Mouse (Mus musculus): ENCODE results near the gene Nudt16l1. TPM values are rescaled to one million over a fixed set of nuclear protein-coding genes. Genes with fewer than 3 reads are reported as not detected.
A peak's percentile ranks its signal among the peaks of the same experiment; 100 is the strongest.

The Nudt16l1 gene
- total and polyA plus RNA-seq, 2 experiments, result 12.2 to 57.0 TPM

DNA sequence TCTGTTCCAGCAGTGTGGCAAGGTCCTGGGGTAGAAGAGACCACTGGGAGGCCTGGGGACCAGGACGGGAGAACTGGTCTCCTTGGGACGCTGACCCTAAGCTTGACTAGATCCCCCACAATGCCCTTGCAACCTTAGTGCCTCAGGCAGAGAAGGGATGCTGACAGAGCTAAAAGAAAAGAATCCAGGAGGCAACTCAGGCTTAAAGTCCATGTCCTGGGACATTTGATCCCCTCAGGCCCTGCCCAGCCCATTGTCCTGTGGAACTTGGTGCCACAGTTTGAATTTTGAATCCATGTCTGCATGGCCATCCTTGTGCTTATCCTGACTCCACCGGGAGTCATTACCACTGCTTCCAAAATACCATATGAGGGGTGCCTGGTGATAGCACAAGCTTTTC is 7.6 kb downstream of the Nudt16l1 start:
- no peak for TF ChIP-seq CTCF (IDR thresholded peaks at IDR 0.05; ENCODE audit: low read depth, low read length)
- no peak for TF ChIP-seq POLR2A (IDR thresholded peaks at IDR 0.05; ENCODE audit: extremely low read depth, insufficient read depth, low read length)
- no peak overlapping the region for H3K27ac ChIP-seq (replicated peaks; ENCODE audit: insufficient read depth, low read depth, low read length)
- no peaks in the 10 kb centered on the region for H3K79me2 ChIP-seq (ENCODE audit: control insufficient read depth, insufficient read depth, low read length)
- no peak overlapping the region for H3K9ac ChIP-seq (ENCODE audit: low read depth, low read length)
- H3K4me3 ChIP-seq (ENCODE audit: insufficient read depth, low read depth, low read length), result no peak overlapping the region
- H3K36me3 ChIP-seq (ENCODE audit: control insufficient read depth, insufficient read depth, low read length), result peaks cover 11% of the 10 kb centered on the region
- WGBS, result 82% methylated on average over 3 of the region's 3 CpGs
- no peaks in the 10 kb centered on the region for H3K27me3 ChIP-seq (ENCODE audit: control insufficient read depth, insufficient read depth, low read length)
- H3K4me1 ChIP-seq (ENCODE audit: control insufficient read depth, insufficient read depth, low read length), result peaks cover 15% of the 10 kb centered on the region
- no peak for DNase-seq (ENCODE audit: extremely low read depth, low read depth, low spot score)

DNA sequence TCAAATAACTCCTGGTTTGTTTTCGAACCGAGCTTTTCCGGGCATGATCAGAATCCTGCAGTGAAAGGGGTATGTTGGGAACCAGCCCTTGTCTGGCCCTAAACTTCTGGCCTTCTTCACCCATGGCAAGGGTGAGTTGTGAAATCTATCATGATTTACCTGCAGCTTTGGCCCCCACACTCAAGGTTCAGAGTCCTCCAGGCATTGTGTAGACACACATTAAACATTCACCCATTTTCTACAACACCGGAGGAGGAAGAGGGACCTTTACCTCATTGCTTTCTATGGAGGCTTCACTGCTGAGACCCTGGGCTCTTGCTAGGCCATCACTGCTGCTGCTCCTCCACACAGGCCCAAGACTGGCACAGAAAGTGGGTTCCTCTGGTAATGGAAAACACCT is 8.8 kb downstream of the Nudt16l1 start:
- H3K79me2 ChIP-seq (ENCODE audit: control insufficient read depth, insufficient read depth, low read length), result no peaks in the 10 kb centered on the region
- H3K4me3 ChIP-seq (ENCODE audit: insufficient read depth, low read depth, low read length), result no peak overlapping the region
- H3K27me3 ChIP-seq (ENCODE audit: control insufficient read depth, insufficient read depth, low read length), result no peaks in the 10 kb centered on the region
- H3K9ac ChIP-seq (ENCODE audit: low read depth, low read length), result no peak overlapping the region
- peak; percentile 47 for DNase-seq (ENCODE audit: extremely low read depth, low read depth, low spot score)
- H3K36me3 ChIP-seq (ENCODE audit: control insufficient read depth, insufficient read depth, low read length), result peaks cover 14% of the 10 kb centered on the region
- H3K4me1 ChIP-seq (ENCODE audit: control insufficient read depth, insufficient read depth, low read length), result peaks cover 15% of the 10 kb centered on the region
- no peak overlapping the region; the same call in 1 of the 2 replicates for H3K27ac ChIP-seq (replicated peaks; ENCODE audit: insufficient read depth, low read depth, low read length)
- WGBS, result 30% methylated on average over 4 of the region's 4 CpGs
- no peak for TF ChIP-seq CTCF (IDR thresholded peaks at IDR 0.05; ENCODE audit: low read depth, low read length)
- no peak for TF ChIP-seq POLR2A (IDR thresholded peaks at IDR 0.05; ENCODE audit: extremely low read depth, insufficient read depth, low read length)

DNA sequence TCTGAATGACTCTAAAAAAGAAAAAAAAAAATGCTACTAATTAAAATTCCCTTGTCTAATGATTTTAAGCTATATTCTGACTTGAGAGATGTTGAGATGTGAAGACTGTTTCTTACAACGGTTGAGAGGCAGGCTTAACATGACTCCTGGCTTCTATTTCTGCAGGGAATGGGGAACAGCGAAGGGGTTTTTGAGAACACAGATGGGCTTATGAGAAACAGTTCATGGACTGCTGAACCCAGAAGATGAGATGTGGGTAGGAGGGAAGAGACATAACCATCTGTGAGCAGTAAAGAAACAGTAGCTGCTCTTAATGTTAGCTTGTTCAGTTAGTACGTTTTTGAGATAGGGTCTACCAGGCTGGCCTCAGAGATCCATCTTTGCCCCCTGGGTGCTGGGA is 18.0 kb downstream of the Nudt16l1 start:
- H3K4me1 ChIP-seq (ENCODE audit: control insufficient read depth, insufficient read depth, low read length), result no peaks in the 10 kb centered on the region
- TF ChIP-seq POLR2A (IDR thresholded peaks at IDR 0.05; ENCODE audit: extremely low read depth, insufficient read depth, low read length), result no peak
- 97% methylated on average over 3 of the region's 3 CpGs for WGBS
- H3K4me3 ChIP-seq (ENCODE audit: insufficient read depth, low read depth, low read length), result no peak overlapping the region
- H3K27ac ChIP-seq (replicated peaks; ENCODE audit: insufficient read depth, low read depth, low read length), result no peak overlapping the region
- H3K27me3 ChIP-seq (ENCODE audit: control insufficient read depth, insufficient read depth, low read length), result no peaks in the 10 kb centered on the region
- peaks cover 35% of the 10 kb centered on the region for H3K36me3 ChIP-seq (ENCODE audit: control insufficient read depth, insufficient read depth, low read length)
- DNase-seq (ENCODE audit: extremely low read depth, low read depth, low spot score), result no peak
- H3K9ac ChIP-seq (ENCODE audit: low read depth, low read length), result no peak overlapping the region
- peaks cover 6% of the 10 kb centered on the region for H3K79me2 ChIP-seq (ENCODE audit: control insufficient read depth, insufficient read depth, low read length)

DNA sequence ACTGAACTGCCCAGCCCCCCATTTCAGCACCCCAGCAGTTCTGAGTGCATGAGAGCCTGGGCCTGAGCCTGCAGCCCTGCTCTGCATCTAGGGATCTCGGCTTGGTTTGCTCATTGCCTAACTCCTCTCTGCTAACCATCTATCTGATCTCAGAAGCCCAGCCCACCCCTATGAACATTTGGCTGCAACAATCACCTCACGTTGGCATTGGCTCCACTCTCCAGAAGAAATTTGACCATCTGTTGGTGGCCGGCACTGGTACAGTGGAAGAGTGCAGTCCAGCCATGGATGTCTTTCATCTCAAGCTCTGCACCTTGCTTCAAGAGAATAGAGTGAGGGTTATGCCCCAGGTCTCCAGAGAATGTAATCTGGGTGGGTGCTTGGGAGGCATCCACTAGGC is 18.9 kb downstream of the Nudt16l1 start:
- peaks cover 31% of the 10 kb centered on the region for H3K36me3 ChIP-seq (ENCODE audit: control insufficient read depth, insufficient read depth, low read length)
- 64% methylated on average over 3 of the region's 3 CpGs for WGBS
- H3K4me1 ChIP-seq (ENCODE audit: control insufficient read depth, insufficient read depth, low read length), result no peaks in the 10 kb centered on the region
- H3K79me2 ChIP-seq (ENCODE audit: control insufficient read depth, insufficient read depth, low read length), result peaks cover 10% of the 10 kb centered on the region
- H3K4me3 ChIP-seq (ENCODE audit: insufficient read depth, low read depth, low read length), result no peak overlapping the region
- TF ChIP-seq CTCF (IDR thresholded peaks at IDR 0.05; ENCODE audit: low read depth, low read length) (no peak), POLR2A (IDR thresholded peaks at IDR 0.05; ENCODE audit: extremely low read depth, insufficient read depth, low read length) (no peak)
- H3K9ac ChIP-seq (ENCODE audit: low read depth, low read length), result no peak overlapping the region
- no peak overlapping the region for H3K27ac ChIP-seq (replicated peaks; ENCODE audit: insufficient read depth, low read depth, low read length)
- H3K27me3 ChIP-seq (ENCODE audit: control insufficient read depth, insufficient read depth, low read length), result no peaks in the 10 kb centered on the region
- DNase-seq (ENCODE audit: extremely low read depth, low read depth, low spot score), result no peak

DNA sequence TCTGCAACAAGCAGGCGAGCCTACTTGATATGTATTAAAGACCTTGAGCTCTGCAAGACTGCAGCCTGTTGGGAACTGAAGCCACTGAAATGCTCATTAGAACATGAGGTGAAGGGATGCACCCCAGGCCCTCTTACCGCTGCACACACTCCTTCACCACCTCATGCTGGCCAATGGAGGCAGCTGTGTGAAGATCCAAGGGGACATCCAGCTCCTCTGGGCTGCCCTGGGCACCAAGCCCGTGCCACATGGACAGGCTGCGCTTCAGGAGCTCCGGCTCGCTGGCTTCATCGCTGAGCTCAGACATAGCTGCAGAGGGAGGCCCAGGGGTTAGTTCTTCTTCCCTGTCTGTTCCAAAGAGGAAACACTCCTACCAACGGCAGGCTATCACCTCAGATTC is 21.7 kb downstream of the Nudt16l1 start:
- 84% methylated on average over 8 of the region's 8 CpGs for WGBS
- Histone ChIP-seq H3K27me3 (ENCODE audit: control insufficient read depth, insufficient read depth, low read length) (no peaks in the 10 kb centered on the region), H3K36me3 (ENCODE audit: control insufficient read depth, insufficient read depth, low read length) (peaks cover 14% of the 10 kb centered on the region), H3K79me2 (ENCODE audit: control insufficient read depth, insufficient read depth, low read length) (peaks cover 17% of the 10 kb centered on the region), H3K9ac (ENCODE audit: low read depth, low read length) (no peak overlapping the region), H3K4me3 (ENCODE audit: insufficient read depth, low read depth, low read length) (no peak overlapping the region), H3K27ac (replicated peaks; ENCODE audit: insufficient read depth, low read depth, low read length) (no peak overlapping the region), H3K4me1 (ENCODE audit: control insufficient read depth, insufficient read depth, low read length) (peaks cover 9% of the 10 kb centered on the region; the same call in 1 of the 2 replicates)
- TF ChIP-seq POLR2A (IDR thresholded peaks at IDR 0.05; ENCODE audit: extremely low read depth, insufficient read depth, low read length) (no peak), CTCF (IDR thresholded peaks at IDR 0.05; ENCODE audit: low read depth, low read length) (no peak)
- no peak for DNase-seq (ENCODE audit: extremely low read depth, low read depth, low spot score)

DNA sequence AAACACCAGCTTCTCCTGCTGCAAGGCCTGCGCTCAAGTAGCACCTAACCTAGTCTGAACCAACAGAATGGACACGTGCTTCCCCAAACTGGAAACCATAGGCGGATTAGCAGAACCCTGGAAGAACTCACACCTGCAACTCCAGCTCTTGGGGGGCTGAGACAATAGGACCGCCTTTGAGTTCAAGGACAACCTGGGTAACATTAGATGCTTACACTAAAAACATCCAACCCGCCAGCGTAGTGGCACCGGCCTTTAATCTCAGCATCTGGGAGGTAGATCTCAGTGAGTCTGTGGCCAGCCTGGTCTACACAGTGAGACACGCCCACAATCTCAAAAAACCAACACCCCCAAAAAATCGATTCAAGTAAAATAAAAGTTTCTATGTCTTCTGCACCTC is 24.8 kb downstream of the Nudt16l1 start:
- no peak for DNase-seq (ENCODE audit: extremely low read depth, low read depth, low spot score)
- WGBS, result 29% methylated on average over 9 of the region's 9 CpGs
- peak overlapping the region; percentile 42; the same call in 1 of the 2 replicates for H3K9ac ChIP-seq (ENCODE audit: low read depth, low read length)
- H3K36me3 ChIP-seq (ENCODE audit: control insufficient read depth, insufficient read depth, low read length), result no peaks in the 10 kb centered on the region
- H3K27me3 ChIP-seq (ENCODE audit: control insufficient read depth, insufficient read depth, low read length), result no peaks in the 10 kb centered on the region
- H3K4me3 ChIP-seq (ENCODE audit: insufficient read depth, low read depth, low read length), result peak overlapping the region; percentile 80
- TF ChIP-seq POLR2A (IDR thresholded peaks at IDR 0.05; ENCODE audit: extremely low read depth, insufficient read depth, low read length) (no peak), CTCF (IDR thresholded peaks at IDR 0.05; ENCODE audit: low read depth, low read length) (no peak)
- H3K27ac ChIP-seq (replicated peaks; ENCODE audit: insufficient read depth, low read depth, low read length), result no peak overlapping the region
- H3K79me2 ChIP-seq (ENCODE audit: control insufficient read depth, insufficient read depth, low read length), result peaks cover 17% of the 10 kb centered on the region
- H3K4me1 ChIP-seq (ENCODE audit: control insufficient read depth, insufficient read depth, low read length), result peaks cover 9% of the 10 kb centered on the region; the same call in 1 of the 2 replicates

Data from liver, adult 2 months (tissue).